Mouse (Mus musculus) liver, embryonic 15.5 days (tissue): ENCODE data around the gene Gcnt2. TPM values are rescaled to one million over a fixed set of nuclear protein-coding genes. Genes with fewer than 3 reads are reported as not detected.

Experiments used
- ATAC-seq: fragments of 200-750 bp; cut with Nextera tagmentation; 2 replicates; pipeline ENCODE4 v1.8.0; 2017; ENCODE audit warnings: moderate number of reproducible peaks, mild to moderate bottlenecking, moderate library complexity; ENCODE audit not compliant: insufficient read depth
- H3K27ac ChIP-seq: fragments of 300-500 bp; sonication (generic); replicated peaks from 2 replicates; pipeline ENCODE4 v1.5.1; 2015; ENCODE audit warnings: mild to moderate bottlenecking, inconsistent platforms
- H3K27me3 ChIP-seq: fragments of 300-500 bp; sonication (generic); 2 replicates; pipeline ENCODE4 v1.6.1; 2015; ENCODE audit warnings: mild to moderate bottlenecking, inconsistent platforms
- H3K36me3 ChIP-seq: fragments of 300-500 bp; sonication (generic); replicated peaks from 2 replicates; pipeline ENCODE4 v1.6.1; 2015; ENCODE audit warnings: moderate library complexity, mild to moderate bottlenecking, inconsistent platforms
- H3K4me1 ChIP-seq: fragments of 300-500 bp; sonication (generic); replicated peaks from 2 replicates; pipeline ENCODE4 v1.6.1; 2015; ENCODE audit warnings: inconsistent platforms
- H3K4me2 ChIP-seq: fragments of 300-500 bp; sonication (generic); 2 replicates; pipeline ENCODE4 v1.6.1; 2015; ENCODE audit warnings: moderate library complexity, mild to moderate bottlenecking, inconsistent platforms
- H3K4me3 ChIP-seq: fragments of 300-500 bp; sonication (generic); replicated peaks from 2 replicates; pipeline ENCODE4 v1.5.1; 2015; ENCODE audit warnings: mild to moderate bottlenecking, inconsistent platforms
- H3K9ac ChIP-seq: fragments of 300-500 bp; sonication (generic); 2 replicates; pipeline ENCODE4 v1.6.1; 2015; ENCODE audit warnings: moderate library complexity, mild to moderate bottlenecking, inconsistent platforms
- H3K9me3 ChIP-seq: fragments of 300-500 bp; sonication (generic); replicated peaks from 2 replicates; pipeline ENCODE4 v1.6.1; 2016; ENCODE audit warnings: inconsistent platforms
- WGBS: fragments of 180-500 bp; shearing (Covaris S2); methylation state at CpG from one replicate; pipeline ENCODE4 v1.1.7; 2015; ENCODE audit warnings: mixed read lengths; ENCODE audit not compliant: insufficient replicate concordance; 5-methylcytosine and 5-hydroxymethylcytosine counted together
- polyA plus RNA-seq: library from polyadenylated mRNA; unstranded; fragments of >200 nt; fragmentation: Nextera tagmentation; extraction: Ambion mirVana; gene quantifications from 2 replicates; pipeline ENCODE4 v1.2.1, GENCODE M21; 2015

Gene Gcnt2
- polyA plus RNA-seq, 1 experiment from 2014 or later = 1.6 TPM

DNA sequence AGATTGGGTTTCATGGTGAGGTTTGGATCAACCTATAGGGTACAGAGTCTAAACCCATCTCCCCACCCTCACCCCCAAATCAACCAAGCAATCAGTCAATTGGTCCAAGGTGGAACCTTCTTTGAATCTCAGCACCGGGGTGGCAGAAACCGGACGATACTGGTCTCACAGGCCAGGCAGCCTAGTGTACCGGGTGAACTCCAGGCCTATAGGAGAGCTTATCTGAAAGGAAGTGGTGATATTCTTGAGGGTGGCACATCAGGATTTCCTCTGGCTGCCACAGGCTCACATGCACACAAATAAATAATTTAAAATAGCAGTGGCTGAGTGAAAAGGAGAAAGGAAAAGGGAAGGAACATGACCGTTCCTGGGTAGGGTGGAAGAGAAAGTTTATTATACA lies 84.4 kb downstream of the Gcnt2 start:
- no peak overlapping the region for H3K4me2 ChIP-seq
- no peak overlapping the region for H3K4me3 ChIP-seq
- ATAC-seq = no peak
- no peaks in the 10 kb centered on the region for H3K9me3 ChIP-seq
- no peaks in the 10 kb centered on the region for H3K27me3 ChIP-seq
- H3K9ac ChIP-seq = no peak overlapping the region
- no peak overlapping the region for H3K27ac ChIP-seq
- H3K4me1 ChIP-seq = peaks cover 17% of the 10 kb centered on the region
- WGBS = 13% methylated on average over 5 of the region's 5 CpGs
- H3K36me3 ChIP-seq = no peaks in the 10 kb centered on the region

DNA sequence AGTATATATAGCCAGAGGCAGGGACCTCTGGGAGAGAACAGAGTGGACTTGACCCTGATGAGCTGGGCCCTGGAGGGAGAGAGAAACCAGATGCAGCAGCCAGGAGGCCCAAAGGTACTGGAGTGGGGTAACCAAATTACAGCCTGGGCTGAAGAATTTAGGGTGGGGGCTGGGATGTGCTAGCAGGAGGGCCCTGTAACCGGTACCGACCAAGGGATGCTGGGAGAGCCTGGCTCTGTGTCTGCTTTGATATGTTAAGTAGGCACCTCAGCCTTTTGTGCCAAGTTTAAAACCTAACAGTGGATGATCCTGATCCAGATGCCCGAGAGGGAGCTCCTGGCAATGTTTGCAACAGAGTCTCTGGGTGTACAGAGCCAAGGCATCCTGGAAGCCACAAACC lies 84.8 kb downstream of the Gcnt2 start:
- Histone ChIP-seq H3K36me3 (no peaks in the 10 kb centered on the region), H3K4me2 (no peak overlapping the region), H3K4me1 (peaks cover 17% of the 10 kb centered on the region; the same call in 1 of the 2 replicates), H3K4me3 (no peak overlapping the region), H3K9me3 (no peaks in the 10 kb centered on the region), H3K27me3 (no peaks in the 10 kb centered on the region), H3K27ac (no peak overlapping the region), H3K9ac (no peak overlapping the region)
- ATAC-seq = no peak
- WGBS = 14% methylated on average over 3 of the region's 3 CpGs

- Histone ChIP-seq H3K4me3 (no peak overlapping the region), H3K9ac (no peak overlapping the region), H3K27me3 (no peaks in the 10 kb centered on the region), H3K4me2 (no peak overlapping the region), H3K27ac (no peak overlapping the region), H3K9me3 (no peaks in the 10 kb centered on the region), H3K36me3 (no peaks in the 10 kb centered on the region), H3K4me1 (peaks cover 17% of the 10 kb centered on the region; the same call in 1 of the 2 replicates)
- WGBS = 32% methylated on average over 3 of the region's 3 CpGs
- no peak for ATAC-seq
These were observed 87.0 kb downstream of the Gcnt2 start for GRCm38 (mm10) chr13:40946513-40946912.

DNA sequence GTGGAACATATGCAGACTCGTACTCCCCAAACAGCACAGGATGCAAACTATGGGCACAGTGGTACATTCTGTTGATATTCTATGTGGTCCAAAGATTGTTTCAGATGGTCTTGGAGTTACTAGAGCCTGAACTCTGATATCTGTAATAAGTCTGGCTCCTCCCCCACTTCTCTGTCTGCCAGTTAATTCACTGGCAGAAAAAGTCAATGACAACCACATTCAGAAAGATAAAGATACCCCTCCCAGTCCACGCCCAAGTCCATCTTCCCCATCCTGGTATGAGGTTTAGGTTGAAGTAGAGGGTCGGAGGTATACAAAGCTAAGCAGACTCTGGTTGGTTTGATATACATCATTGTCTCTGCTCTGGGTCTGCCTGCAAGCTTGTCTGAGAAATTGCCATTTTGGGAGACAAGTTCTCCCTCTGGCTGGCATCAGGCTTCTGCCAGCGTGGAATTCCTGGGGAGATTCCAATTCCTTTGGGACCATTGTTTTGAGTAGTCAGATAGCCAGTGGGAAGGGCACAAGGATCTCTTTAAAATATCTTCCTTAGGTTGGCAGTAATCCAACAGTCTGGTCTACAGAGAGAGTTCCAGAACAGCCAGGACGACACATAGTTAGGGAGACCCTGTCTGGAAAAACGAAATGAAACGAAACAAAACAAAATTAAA lies 88.1 kb downstream of the Gcnt2 start:
- Histone ChIP-seq H3K4me2 (no peak overlapping the region), H3K4me1 (peaks cover 17% of the 10 kb centered on the region; the same call in 1 of the 2 replicates), H3K36me3 (no peaks in the 10 kb centered on the region), H3K4me3 (no peak overlapping the region), H3K27ac (no peak overlapping the region), H3K9me3 (no peaks in the 10 kb centered on the region), H3K27me3 (no peaks in the 10 kb centered on the region), H3K9ac (no peak overlapping the region)
- ATAC-seq = no peak
- WGBS = 51% methylated on average over 7 of the region's 7 CpGs

- no peaks in the 10 kb centered on the region for H3K9me3 ChIP-seq
- H3K9ac ChIP-seq = no peak overlapping the region
- no peak overlapping the region for H3K4me3 ChIP-seq
- no peaks in the 10 kb centered on the region for H3K36me3 ChIP-seq
- no peaks in the 10 kb centered on the region for H3K27me3 ChIP-seq
- no peak overlapping the region for H3K27ac ChIP-seq
- ATAC-seq = no peak
- WGBS = 67% methylated on average over 10 of the region's 10 CpGs
- no peak overlapping the region for H3K4me2 ChIP-seq
- peaks cover 7% of the 10 kb centered on the region; the same call in 1 of the 2 replicates for H3K4me1 ChIP-seq
These were observed 91.9 kb downstream of the Gcnt2 start for GRCm38 (mm10) chr13:40951386-40951976.

DNA sequence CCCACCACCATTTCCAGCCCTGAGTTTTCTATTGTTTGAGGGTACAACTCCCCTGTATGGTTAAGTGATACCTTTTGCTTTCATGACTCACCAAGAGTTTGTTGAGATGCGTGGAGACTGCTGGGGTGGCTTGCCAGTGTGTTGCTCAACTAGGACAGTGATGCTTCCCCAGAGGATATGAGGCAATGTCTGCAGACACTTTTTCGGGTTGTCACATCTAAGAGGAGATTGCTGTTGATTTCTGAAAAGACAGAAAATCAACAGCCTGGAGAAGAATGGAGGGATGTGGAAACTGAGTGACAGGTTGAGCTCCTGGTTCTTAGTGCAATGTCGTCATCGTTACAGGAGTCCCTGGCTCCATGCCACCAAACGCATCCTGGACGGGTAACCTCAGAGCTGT lies 93.7 kb downstream of the Gcnt2 start:
- ATAC-seq = no peak
- 57% methylated on average over 6 of the region's 6 CpGs for WGBS

GRCm38 (mm10) chr13:40955773-40956172 lies 96.2 kb downstream of the Gcnt2 start:
- Histone ChIP-seq H3K9ac (no peak overlapping the region), H3K27me3 (no peaks in the 10 kb centered on the region), H3K36me3 (no peaks in the 10 kb centered on the region), H3K4me2 (no peak overlapping the region), H3K4me3 (no peak overlapping the region), H3K9me3 (no peaks in the 10 kb centered on the region), H3K4me1 (no peaks in the 10 kb centered on the region), H3K27ac (no peak overlapping the region)
- no peak for ATAC-seq
- WGBS = 61% methylated on average over 7 of the region's 7 CpGs

More for the DNA sequence above, 93.7 kb downstream of the Gcnt2 start:
- Histone ChIP-seq H3K27ac (no peak overlapping the region), H3K9me3 (no peaks in the 10 kb centered on the region), H3K4me2 (no peak overlapping the region), H3K4me1 (no peaks in the 10 kb centered on the region), H3K9ac (no peak overlapping the region), H3K4me3 (no peak overlapping the region), H3K27me3 (no peaks in the 10 kb centered on the region), H3K36me3 (no peaks in the 10 kb centered on the region)

DNA sequence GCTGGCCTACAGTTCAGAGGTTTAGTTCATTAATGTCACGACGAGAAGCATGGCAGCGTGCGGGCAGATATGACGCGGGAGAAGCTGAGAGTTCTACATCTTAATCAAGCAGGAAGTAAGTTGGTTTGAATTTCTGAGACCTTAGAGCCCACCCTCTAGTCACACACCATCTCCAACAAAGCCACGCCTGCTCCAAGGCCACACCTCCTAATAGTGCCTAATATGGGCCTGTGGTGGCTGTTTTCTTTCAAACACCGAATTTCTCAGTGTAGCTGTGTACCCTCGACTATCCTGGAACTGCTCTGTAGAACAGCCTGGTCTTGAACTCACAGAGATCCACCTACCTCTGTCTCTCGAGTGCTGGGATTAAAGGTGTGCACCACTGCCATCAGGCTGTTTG lies 108.1 kb downstream of the Gcnt2 start:
- no peak overlapping the region for H3K9ac ChIP-seq

DNA sequence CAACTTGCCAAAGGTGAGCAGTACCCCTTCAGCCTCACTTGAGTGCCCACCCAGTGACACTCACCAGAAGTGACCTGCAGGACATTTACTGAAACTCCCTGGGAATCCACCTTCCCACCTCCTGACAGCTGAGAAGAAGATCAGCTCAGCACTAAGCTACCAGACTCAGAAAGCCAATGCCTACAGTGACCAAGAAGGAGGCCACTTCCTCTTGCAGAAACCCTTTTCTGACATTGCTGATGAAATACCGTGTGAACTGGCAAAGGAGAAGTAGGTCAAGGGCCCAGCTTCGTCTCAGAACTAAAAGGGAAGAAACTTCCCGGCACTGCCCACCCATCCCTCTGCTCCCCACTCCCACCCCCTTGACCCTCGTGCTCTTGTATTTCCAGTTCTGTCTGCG lies 109.0 kb downstream of the Gcnt2 start:
- no peak overlapping the region; the same call in 1 of the 2 replicates for H3K4me2 ChIP-seq
- H3K4me3 ChIP-seq = no peak overlapping the region
- no peak overlapping the region for H3K9ac ChIP-seq
- H3K9me3 ChIP-seq = no peaks in the 10 kb centered on the region
- WGBS = 12% methylated on average over 5 of the region's 5 CpGs
- no peak overlapping the region for H3K27ac ChIP-seq
- no peaks in the 10 kb centered on the region for H3K36me3 ChIP-seq
- H3K27me3 ChIP-seq = no peaks in the 10 kb centered on the region
- peaks cover 6% of the 10 kb centered on the region for H3K4me1 ChIP-seq
- peak; percentile 25; the same call in 1 of the 2 replicates for ATAC-seq

More for the DNA sequence above, 108.1 kb downstream of the Gcnt2 start:
- H3K4me1 ChIP-seq = peaks cover 6% of the 10 kb centered on the region
- no peak overlapping the region for H3K4me3 ChIP-seq
- no peaks in the 10 kb centered on the region for H3K9me3 ChIP-seq
- no peak for ATAC-seq
- H3K4me2 ChIP-seq = no peak overlapping the region
- 60% methylated on average over 10 of the region's 10 CpGs for WGBS
- H3K27ac ChIP-seq = no peak overlapping the region
- H3K27me3 ChIP-seq = no peaks in the 10 kb centered on the region
- no peaks in the 10 kb centered on the region for H3K36me3 ChIP-seq

DNA sequence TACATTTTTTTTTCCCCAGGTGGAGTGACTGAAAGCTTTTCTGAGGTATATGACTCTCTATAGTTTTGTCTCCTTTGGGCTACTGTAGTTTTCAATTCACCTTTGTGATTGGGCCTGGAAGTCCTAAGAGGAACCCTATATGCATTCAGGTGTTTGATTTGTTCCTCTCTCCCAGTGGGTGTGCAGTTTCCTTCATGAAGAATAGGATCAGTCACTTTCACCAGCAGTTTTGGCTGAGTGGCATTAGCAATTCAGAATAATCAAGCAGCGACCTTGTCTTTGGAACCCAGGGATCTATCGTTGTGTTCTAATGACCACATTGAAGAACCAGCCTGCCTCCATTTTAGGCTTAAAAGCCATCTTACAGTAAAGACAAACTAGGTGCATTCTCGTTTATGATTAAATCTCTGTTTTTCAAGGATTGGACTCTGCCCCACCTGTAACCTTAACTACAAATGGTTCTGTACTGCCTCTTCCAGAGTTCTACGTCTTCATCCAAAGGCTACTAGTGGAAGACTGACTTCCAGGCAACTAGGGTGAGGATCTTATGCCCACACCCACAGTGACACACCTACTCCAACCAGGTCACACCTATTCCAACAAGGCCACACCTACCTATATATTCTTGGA lies 110.3 kb downstream of the Gcnt2 start:
- Histone ChIP-seq H3K9me3 (no peaks in the 10 kb centered on the region), H3K27me3 (no peaks in the 10 kb centered on the region), H3K4me1 (peaks cover 6% of the 10 kb centered on the region), H3K27ac (no peak overlapping the region), H3K9ac (no peak overlapping the region), H3K36me3 (no peaks in the 10 kb centered on the region), H3K4me2 (no peak overlapping the region), H3K4me3 (no peak overlapping the region)
- ATAC-seq = no peak
- 71% methylated on average over 4 of the region's 4 CpGs for WGBS

- Histone ChIP-seq H3K4me3 (no peak overlapping the region), H3K9ac (no peak overlapping the region), H3K27ac (no peak overlapping the region), H3K27me3 (no peaks in the 10 kb centered on the region), H3K4me2 (no peak overlapping the region), H3K9me3 (no peaks in the 10 kb centered on the region), H3K36me3 (no peaks in the 10 kb centered on the region), H3K4me1 (peaks cover 6% of the 10 kb centered on the region)
- 49% methylated on average over 5 of the region's 5 CpGs for WGBS
- ATAC-seq = peak; percentile 52; the same call in 1 of the 2 replicates
These were observed 111.7 kb downstream of the Gcnt2 start for GRCm38 (mm10) chr13:40971261-40971660.
